Mouse (Mus musculus) limb, embryonic 12.5 days (tissue): ENCODE measurements at regions not wholly inside any gene's neighbourhood (a gene's known extent, or its start where the extent isn't known, plus 50 kb on each side); places are given as distances from the start of the nearest gene placed in this dataset.

Source experiments
- ATAC-seq: fragments of 200-750 bp; cut with Nextera tagmentation; 2 replicates; pipeline ENCODE4 v1.8.0; 2017; ENCODE audit warnings: low read depth, moderate TSS enrichment; ENCODE audit not compliant: insufficient number of reproducible peaks, insufficient read depth, low FRiP score, low TSS enrichment
- H3K27ac ChIP-seq: fragments of 300-500 bp; sonication (generic); 2 replicates; pipeline ENCODE4 v1.5.1; 2016; ENCODE audit warnings: mild to moderate bottlenecking, moderate library complexity
- H3K27me3 ChIP-seq: fragments of 300-500 bp; sonication (generic); 2 replicates; pipeline ENCODE4 v1.6.1; 2016; ENCODE audit warnings: mild to moderate bottlenecking, moderate library complexity
- H3K36me3 ChIP-seq: fragments of 300-500 bp; sonication (generic); 2 replicates; pipeline ENCODE4 v1.6.1; 2016; ENCODE audit warnings: mild to moderate bottlenecking, moderate library complexity
- H3K4me1 ChIP-seq: fragments of 300-500 bp; sonication (generic); replicated peaks from 2 replicates; pipeline ENCODE4 v1.6.1; 2016
- H3K4me2 ChIP-seq: fragments of 300-500 bp; sonication (generic); 2 replicates; pipeline ENCODE4 v1.6.1; 2016; ENCODE audit warnings: mild to moderate bottlenecking, moderate library complexity
- H3K4me3 ChIP-seq: fragments of 300-500 bp; sonication (generic); replicated peaks from 2 replicates; pipeline ENCODE4 v1.5.1; 2016; ENCODE audit warnings: mild to moderate bottlenecking
- H3K9ac ChIP-seq: fragments of 300-500 bp; sonication (generic); replicated peaks from 2 replicates; pipeline ENCODE4 v1.6.1; 2016; ENCODE audit warnings: mild to moderate bottlenecking, moderate library complexity
- H3K9me3 ChIP-seq: fragments of 300-500 bp; sonication (generic); 2 replicates; pipeline ENCODE4 v1.6.1; 2016; ENCODE audit warnings: mild to moderate bottlenecking, moderate library complexity
- WGBS: fragments of 180-500 bp; shearing (Covaris S2); methylation state at CpG from one replicate; pipeline ENCODE4 v1.1.7; 2016; 5-methylcytosine and 5-hydroxymethylcytosine counted together

- Histone ChIP-seq H3K9me3 (no peaks in the 10 kb centered on the region), H3K4me2 (no peak overlapping the region), H3K36me3 (no peaks in the 10 kb centered on the region), H3K9ac (no peak overlapping the region), H3K4me3 (no peak overlapping the region), H3K4me1 (no peaks in the 10 kb centered on the region), H3K27ac (no peak overlapping the region), H3K27me3 (no peaks in the 10 kb centered on the region)
- 70% methylated on average over 2 of the region's 2 CpGs for WGBS
- no peak for ATAC-seq
Measured at GRCm38 (mm10) chr13:44012868-44013267, 228.3 kb downstream of the Cd83 start.

- no peaks in the 10 kb centered on the region; the same call in 1 of the 2 replicates for H3K27me3 ChIP-seq
- ATAC-seq: no peak
- no peaks in the 10 kb centered on the region for H3K9me3 ChIP-seq
- no peak overlapping the region for H3K4me3 ChIP-seq
- WGBS: 26% methylated on average over 8 of the region's 8 CpGs
- no peaks in the 10 kb centered on the region for H3K36me3 ChIP-seq
- H3K4me1 ChIP-seq: peaks cover 28% of the 10 kb centered on the region
- no peak overlapping the region for H3K9ac ChIP-seq
- no peak overlapping the region for H3K4me2 ChIP-seq
- no peak overlapping the region for H3K27ac ChIP-seq
Measured at GRCm38 (mm10) chr13:44018489-44019303, 234.1 kb downstream of the Cd83 start.

GRCm38 (mm10) chr13:44019304-44019583 lies 234.7 kb downstream of the Cd83 start:
- no peaks in the 10 kb centered on the region for H3K36me3 ChIP-seq

GRCm38 (mm10) chr13:44020851-44021250 lies 236.3 kb downstream of the Cd83 start:
- peaks cover 30% of the 10 kb centered on the region for H3K4me1 ChIP-seq
- no peaks in the 10 kb centered on the region for H3K9me3 ChIP-seq
- no peak overlapping the region for H3K27ac ChIP-seq
- H3K4me2 ChIP-seq: no peak overlapping the region
- 23% methylated on average over 7 of the region's 7 CpGs for WGBS
- no peak for ATAC-seq
- H3K4me3 ChIP-seq: no peak overlapping the region
- H3K9ac ChIP-seq: no peak overlapping the region
- H3K36me3 ChIP-seq: no peaks in the 10 kb centered on the region
- H3K27me3 ChIP-seq: peaks cover 6% of the 10 kb centered on the region; the same call in 1 of the 2 replicates

More at GRCm38 (mm10) chr13:44019304-44019583, 234.7 kb downstream of the Cd83 start:
- no peak overlapping the region for H3K4me2 ChIP-seq
- ATAC-seq: no peak
- no peaks in the 10 kb centered on the region for H3K9me3 ChIP-seq
- H3K4me1 ChIP-seq: peaks cover 28% of the 10 kb centered on the region
- H3K4me3 ChIP-seq: no peak overlapping the region
- H3K9ac ChIP-seq: no peak overlapping the region
- H3K27me3 ChIP-seq: no peaks in the 10 kb centered on the region; the same call in 1 of the 2 replicates
- H3K27ac ChIP-seq: no peak overlapping the region

GRCm38 (mm10) chr13:44022106-44022505 lies 237.5 kb downstream of the Cd83 start:
- WGBS: 77% methylated on average over 10 of the region's 10 CpGs

GRCm38 (mm10) chr13:44024612-44025011 lies 240.0 kb downstream of the Cd83 start:
- Histone ChIP-seq H3K4me3 (no peak overlapping the region), H3K9ac (no peak overlapping the region), H3K36me3 (no peaks in the 10 kb centered on the region), H3K9me3 (no peaks in the 10 kb centered on the region), H3K4me1 (peaks cover 33% of the 10 kb centered on the region), H3K27ac (no peak overlapping the region), H3K27me3 (peaks cover 9% of the 10 kb centered on the region; the same call in 1 of the 2 replicates), H3K4me2 (no peak overlapping the region)
- 37% methylated on average over 3 of the region's 3 CpGs for WGBS
- ATAC-seq: no peak

More at GRCm38 (mm10) chr13:44022106-44022505, 237.5 kb downstream of the Cd83 start:
- Histone ChIP-seq H3K27me3 (peaks cover 6% of the 10 kb centered on the region; the same call in 1 of the 2 replicates), H3K9me3 (no peaks in the 10 kb centered on the region), H3K36me3 (no peaks in the 10 kb centered on the region), H3K9ac (no peak overlapping the region), H3K27ac (no peak overlapping the region), H3K4me3 (no peak overlapping the region), H3K4me1 (peaks cover 43% of the 10 kb centered on the region), H3K4me2 (no peak overlapping the region)
- ATAC-seq: no peak

- WGBS: 8% methylated on average over 26 of the region's 26 CpGs
- ATAC-seq: peak; percentile 77; the same call in 1 of the 2 replicates
- Histone ChIP-seq H3K4me2 (peak overlapping the region; percentile 57), H3K27ac (0 out of 2 replicates have a peak overlapping the region, but pooled peaks have one; percentile 7), H3K4me1 (peaks cover 20% of the 10 kb centered on the region), H3K36me3 (no peaks in the 10 kb centered on the region), H3K9me3 (no peaks in the 10 kb centered on the region), H3K4me3 (peak overlapping the region; percentile 27), H3K9ac (no peak overlapping the region), H3K27me3 (0 out of 2 replicates have a peak, but pooled peaks cover 9% of the 10 kb centered on the region)
Measured at GRCm38 (mm10) chr13:44026321-44027255, 242.0 kb downstream of the Cd83 start.

GRCm38 (mm10) chr13:44028081-44028480 lies 243.5 kb downstream of the Cd83 start:
- Histone ChIP-seq H3K27me3 (0 out of 2 replicates have a peak, but pooled peaks cover 9% of the 10 kb centered on the region), H3K27ac (no peak overlapping the region), H3K4me1 (peaks cover 20% of the 10 kb centered on the region), H3K9ac (no peak overlapping the region), H3K36me3 (no peaks in the 10 kb centered on the region), H3K4me3 (no peak overlapping the region), H3K4me2 (no peak overlapping the region), H3K9me3 (no peaks in the 10 kb centered on the region)
- no peak for ATAC-seq
- 79% methylated on average over 6 of the region's 6 CpGs for WGBS

GRCm38 (mm10) chr13:44030590-44030989 lies 246.0 kb downstream of the Cd83 start:
- H3K27me3 ChIP-seq: 0 out of 2 replicates have a peak, but pooled peaks cover 3% of the 10 kb centered on the region
- ATAC-seq: no peak
- no peak overlapping the region for H3K4me2 ChIP-seq
- no peak overlapping the region for H3K9ac ChIP-seq
- no peaks in the 10 kb centered on the region for H3K9me3 ChIP-seq
- H3K4me1 ChIP-seq: peaks cover 20% of the 10 kb centered on the region
- no peak overlapping the region for H3K4me3 ChIP-seq
- 83% methylated on average over 5 of the region's 5 CpGs for WGBS
- no peaks in the 10 kb centered on the region for H3K36me3 ChIP-seq
- H3K27ac ChIP-seq: no peak overlapping the region

- Histone ChIP-seq H3K27me3 (peaks cover 3% of the 10 kb centered on the region; the same call in 1 of the 2 replicates), H3K36me3 (no peaks in the 10 kb centered on the region), H3K27ac (no peak overlapping the region), H3K9me3 (no peaks in the 10 kb centered on the region), H3K4me3 (no peak overlapping the region), H3K4me2 (no peak overlapping the region), H3K4me1 (peaks cover 13% of the 10 kb centered on the region), H3K9ac (no peak overlapping the region)
- ATAC-seq: no peak
- 73% methylated on average over 8 of the region's 8 CpGs for WGBS
Measured at GRCm38 (mm10) chr13:44037774-44038294, 253.3 kb downstream of the Cd83 start.

GRCm38 (mm10) chr13:44038322-44038721 lies 253.7 kb downstream of the Cd83 start:
- no peaks in the 10 kb centered on the region for H3K9me3 ChIP-seq
- peaks cover 18% of the 10 kb centered on the region for H3K4me1 ChIP-seq
- H3K9ac ChIP-seq: no peak overlapping the region
- H3K27me3 ChIP-seq: peaks cover 3% of the 10 kb centered on the region; the same call in 1 of the 2 replicates
- no peak for ATAC-seq
- 34% methylated on average over 7 of the region's 7 CpGs for WGBS
- H3K36me3 ChIP-seq: no peaks in the 10 kb centered on the region
- no peak overlapping the region for H3K4me2 ChIP-seq
- H3K4me3 ChIP-seq: no peak overlapping the region
- H3K27ac ChIP-seq: no peak overlapping the region
